Mouse (Mus musculus) kidney, postnatal 0 days (tissue): ENCODE measurements around the gene Iffo2. TPM values are rescaled to one million over a fixed set of nuclear protein-coding genes. Genes with fewer than 3 reads are reported as not detected.

Source experiments
- ATAC-seq: fragments of 200-750 bp; cut with Nextera tagmentation; replicated peaks from 2 replicates; pipeline ENCODE4 v1.8.0; 2017; ENCODE audit warnings: low read depth, moderate number of reproducible peaks, moderate TSS enrichment, moderate library complexity; ENCODE audit not compliant: low FRiP score
- DNase-seq: peaks from one replicate; pipeline ENCODE4 v3.0.0-alpha.2; 2016; ENCODE audit warnings: low spot score
- H3K27ac ChIP-seq: fragments of 300-500 bp; sonication (generic); 2 replicates; pipeline ENCODE4 v1.5.1; 2014; ENCODE audit warnings: mild to moderate bottlenecking
- H3K27me3 ChIP-seq: fragments of 300-500 bp; sonication (generic); 2 replicates; pipeline ENCODE4 v1.6.1; 2014; ENCODE audit warnings: low read length, mixed read lengths; ENCODE audit not compliant: insufficient read depth
- H3K36me3 ChIP-seq: fragments of 300-500 bp; sonication (generic); 2 replicates; pipeline ENCODE4 v1.6.1; 2014; ENCODE audit warnings: low read length, mixed read lengths; ENCODE audit not compliant: insufficient read depth
- H3K4me1 ChIP-seq: fragments of 300-500 bp; sonication (generic); replicated peaks from 2 replicates; pipeline ENCODE4 v1.6.1; 2014; ENCODE audit warnings: antibody characterized with exemption, low read length, mixed read lengths; ENCODE audit not compliant: insufficient read depth
- H3K4me2 ChIP-seq: fragments of 300-500 bp; sonication (generic); 2 replicates; pipeline ENCODE4 v1.6.1; 2014; ENCODE audit warnings: mild to moderate bottlenecking, low read length, moderate library complexity, mixed read lengths
- H3K4me3 ChIP-seq: fragments of 300-500 bp; sonication (generic); replicated peaks from 2 replicates; pipeline ENCODE4 v1.5.1; 2014; ENCODE audit warnings: low read depth, low read length
- H3K9ac ChIP-seq: fragments of 300-500 bp; sonication (generic); 2 replicates; pipeline ENCODE4 v1.6.1; 2014; ENCODE audit warnings: low read depth, low read length
- H3K9me3 ChIP-seq: fragments of 300-500 bp; sonication (generic); replicated peaks from 2 replicates; pipeline ENCODE4 v1.6.1; 2016; ENCODE audit warnings: low read length, inconsistent platforms, mixed read lengths
- CTCF ChIP-seq: IDR thresholded peaks from 2 replicates; pipeline ENCODE4 v1.5.1; 2016; ENCODE audit warnings: antibody characterized with exemption, low read depth, mild to moderate bottlenecking, moderate library complexity
- WGBS: fragments of 180-500 bp; shearing (Covaris S2); extraction: QIAGEN DNeasy Blood & Tissue Kit; methylation state at CpG from one replicate; pipeline ENCODE4 v1.1.7; 2014; 5-methylcytosine and 5-hydroxymethylcytosine counted together
- polyA plus RNA-seq: library from polyadenylated mRNA; unstranded; fragments of >200 nt; fragmentation: Nextera tagmentation; extraction: Ambion mirVana; gene quantifications from 2 replicates; pipeline ENCODE4 v1.2.1, GENCODE M21; 2015

The Iffo2 gene
- polyA plus RNA-seq, 1 experiment from 2014 or later = 4.8 TPM

- ATAC-seq = no peak
- Histone ChIP-seq H3K4me2 (no peak overlapping the region), H3K27me3 (no peaks in the 10 kb centered on the region), H3K9me3 (no peaks in the 10 kb centered on the region), H3K9ac (no peak overlapping the region), H3K4me1 (no peaks in the 10 kb centered on the region), H3K4me3 (no peak overlapping the region), H3K36me3 (peaks cover 45% of the 10 kb centered on the region), H3K27ac (no peak overlapping the region)
- TF ChIP-seq CTCF = no peak
- WGBS = 80% methylated on average over 11 of the region's 11 CpGs
- no peak for DNase-seq
These were observed 39.8 kb upstream of the Iffo2 start for GRCm38 (mm10) chr4:139490413-139491055.

DNA sequence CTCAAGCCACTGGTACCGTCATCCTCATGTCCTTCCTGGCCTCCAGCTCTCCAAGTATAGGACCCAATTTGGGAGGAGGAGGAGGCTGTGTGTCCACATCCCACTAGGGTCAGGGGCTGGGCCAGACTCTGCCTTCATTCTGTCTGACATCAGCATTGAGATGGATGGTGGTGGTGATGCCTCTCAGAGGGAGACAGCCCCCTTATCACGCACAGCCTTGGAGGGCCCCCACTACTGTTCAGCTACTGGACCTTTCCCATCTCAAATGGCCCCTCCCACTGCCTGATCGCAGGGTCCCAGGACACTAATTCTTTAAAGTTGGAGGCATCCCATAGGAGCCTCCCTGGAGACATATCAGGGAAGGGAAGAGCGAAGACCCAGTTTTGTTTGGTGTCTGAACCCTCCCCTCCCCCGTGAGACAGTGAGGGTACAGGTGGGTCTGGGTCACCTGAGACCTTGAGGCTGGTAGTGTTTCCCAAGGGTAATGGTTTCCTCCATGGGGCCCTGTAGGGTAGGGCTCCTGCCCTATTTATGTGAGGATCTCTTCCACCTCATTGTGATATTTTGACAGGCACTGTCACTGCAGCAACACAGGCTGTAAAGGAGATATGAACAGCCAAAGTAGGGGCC, 38.7 kb upstream of the Iffo2 start:
- no peaks in the 10 kb centered on the region for H3K4me1 ChIP-seq
- no peak overlapping the region for H3K27ac ChIP-seq
- H3K9me3 ChIP-seq = no peaks in the 10 kb centered on the region
- H3K4me2 ChIP-seq = no peak overlapping the region
- TF ChIP-seq CTCF = no peak
- H3K4me3 ChIP-seq = no peak overlapping the region
- ATAC-seq = no peak
- peaks cover 40% of the 10 kb centered on the region for H3K36me3 ChIP-seq
- no peak overlapping the region for H3K9ac ChIP-seq
- H3K27me3 ChIP-seq = no peaks in the 10 kb centered on the region
- WGBS = 87% methylated on average over 5 of the region's 5 CpGs
- no peak for DNase-seq

DNA sequence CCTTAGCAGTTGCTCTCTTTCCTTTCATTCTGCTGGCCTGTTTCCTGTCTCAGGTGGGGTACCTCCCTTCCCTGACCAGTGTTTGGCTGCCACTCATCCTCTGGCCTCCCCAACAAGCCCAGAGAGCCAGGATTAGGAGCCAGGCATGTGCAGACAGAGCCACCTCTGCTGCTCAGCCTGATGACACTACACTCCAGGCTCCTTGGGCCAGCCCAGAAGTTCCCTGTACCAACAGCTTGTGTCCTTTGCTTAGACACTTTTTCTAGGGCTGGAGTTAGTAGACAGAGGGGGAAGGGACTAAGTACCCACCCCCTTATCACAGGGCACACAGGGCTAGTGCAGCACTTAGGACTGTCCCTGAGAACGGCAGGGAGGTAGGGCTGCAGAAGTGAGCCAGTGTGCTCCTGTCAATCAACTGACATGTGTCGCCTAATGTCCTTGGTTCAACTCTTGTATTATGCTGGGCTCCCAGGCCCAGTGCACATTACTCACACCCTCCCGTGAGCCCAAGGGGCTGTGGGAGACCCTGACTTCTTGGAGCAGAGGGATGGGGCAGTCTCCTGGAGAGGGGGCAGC, 38.0 kb upstream of the Iffo2 start:
- no peak for DNase-seq
- H3K9me3 ChIP-seq = no peaks in the 10 kb centered on the region
- no peaks in the 10 kb centered on the region for H3K27me3 ChIP-seq
- H3K4me2 ChIP-seq = no peak overlapping the region
- TF ChIP-seq CTCF = no peak
- no peaks in the 10 kb centered on the region for H3K4me1 ChIP-seq
- peak; percentile 33; the same call in 1 of the 2 replicates for ATAC-seq
- 63% methylated on average over 3 of the region's 3 CpGs for WGBS
- H3K27ac ChIP-seq = no peak overlapping the region
- H3K9ac ChIP-seq = no peak overlapping the region
- H3K4me3 ChIP-seq = no peak overlapping the region
- peaks cover 40% of the 10 kb centered on the region for H3K36me3 ChIP-seq

GRCm38 (mm10) chr4:139493227-139494025, 36.9 kb upstream of the Iffo2 start:
- Histone ChIP-seq H3K4me3 (no peak overlapping the region), H3K4me1 (no peaks in the 10 kb centered on the region), H3K9ac (no peak overlapping the region), H3K36me3 (peaks cover 29% of the 10 kb centered on the region), H3K4me2 (no peak overlapping the region), H3K9me3 (no peaks in the 10 kb centered on the region), H3K27me3 (no peaks in the 10 kb centered on the region), H3K27ac (no peak overlapping the region)
- TF ChIP-seq CTCF = no peak
- no peak for DNase-seq
- no peak for ATAC-seq
- WGBS = 57% methylated on average over 9 of the region's 9 CpGs

DNA sequence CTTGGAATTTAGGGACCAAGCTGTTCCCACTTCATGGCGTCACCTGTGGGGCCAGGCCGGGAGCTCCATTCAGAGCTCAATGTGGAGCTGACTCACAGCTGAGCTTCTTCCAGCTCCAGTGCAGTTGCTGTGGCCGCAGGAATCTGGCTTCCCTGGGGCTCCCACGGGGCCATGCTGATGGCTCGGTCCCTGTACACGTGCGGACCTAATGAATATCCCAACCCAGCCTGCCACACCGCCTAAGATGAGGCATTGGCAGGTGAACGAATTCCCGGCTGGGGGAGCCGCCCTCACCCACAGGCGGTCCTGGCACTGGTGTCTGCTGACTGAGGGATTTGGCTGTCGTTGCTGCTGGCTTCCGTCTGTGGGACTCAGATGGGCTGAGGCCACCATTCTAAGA, 29.5 kb upstream of the Iffo2 start:
- no peak overlapping the region for H3K4me2 ChIP-seq
- no peaks in the 10 kb centered on the region for H3K9me3 ChIP-seq
- no peaks in the 10 kb centered on the region for H3K4me1 ChIP-seq
- ATAC-seq (no peak), DNase-seq (no peak)
- no peaks in the 10 kb centered on the region for H3K27me3 ChIP-seq
- TF ChIP-seq CTCF = no peak
- 63% methylated on average over 14 of the region's 14 CpGs for WGBS
- no peaks in the 10 kb centered on the region for H3K36me3 ChIP-seq
- no peak overlapping the region for H3K27ac ChIP-seq
- no peak overlapping the region for H3K4me3 ChIP-seq
- H3K9ac ChIP-seq = no peak overlapping the region

GRCm38 (mm10) chr4:139501702-139502101, 28.6 kb upstream of the Iffo2 start:
- WGBS = 83% methylated on average over 6 of the region's 6 CpGs
- no peak for ATAC-seq
- 0 out of 2 replicates have a peak, but pooled peaks have one; percentile 30 for TF ChIP-seq CTCF
- no peaks in the 10 kb centered on the region for H3K9me3 ChIP-seq
- no peak overlapping the region for H3K27ac ChIP-seq
- H3K4me1 ChIP-seq = no peaks in the 10 kb centered on the region
- DNase-seq = no peak
- no peak overlapping the region for H3K9ac ChIP-seq
- no peaks in the 10 kb centered on the region for H3K36me3 ChIP-seq
- H3K4me2 ChIP-seq = no peak overlapping the region
- no peak overlapping the region for H3K4me3 ChIP-seq
- H3K27me3 ChIP-seq = no peaks in the 10 kb centered on the region
